Mouse (Mus musculus): ENCODE results near the gene Usp15. TPM values are rescaled to one million over a fixed set of nuclear protein-coding genes. Genes with fewer than 3 reads are reported as not detected.
A peak's percentile ranks its signal among the peaks of the same experiment; 100 is the strongest.
"Not testable (repeated sequence)": the region's sequence is repeated elsewhere in the genome, so short reads cannot be mapped to it uniquely, and the experiment has no call there.

Usp15 gene
- 175 and 182 TPM in 2 replicates for polyA plus RNA-seq (2011; ENCODE audit: insufficient read depth, insufficient read length, low read depth, missing spikeins)

- H3K27ac ChIP-seq (ENCODE audit: insufficient read depth, low read length): no peak within 1 kb of the TSS
- peaks cover 2% of the 10 kb centered on the region for H3K4me1 ChIP-seq (ENCODE audit: control insufficient read depth, insufficient read depth, low read length)
- peak; percentile 52 for TF ChIP-seq POLR2A (IDR thresholded peaks at IDR 0.05; ENCODE audit: insufficient read depth, low read length)
- TF ChIP-seq EP300 (IDR thresholded peaks at IDR 0.05; ENCODE audit: insufficient read depth, low read depth, low read length): no peak
- H3K9ac ChIP-seq (ENCODE audit: low read depth, poor library complexity, severe bottlenecking): peak within 1 kb of the TSS; percentile 97
- H3K9me3 ChIP-seq (replicated peaks; ENCODE audit: control insufficient read depth, insufficient read depth, low read length, poor library complexity, severe bottlenecking): no peaks in the 10 kb centered on the region
- H3K36me3 ChIP-seq (ENCODE audit: control insufficient read depth, insufficient read depth, low read length, poor library complexity, severe bottlenecking): no peaks in the 10 kb centered on the region
- peak within 1 kb of the TSS; percentile 89 for H3K4me3 ChIP-seq (ENCODE audit: low read depth, low read length)
- no peaks in the 10 kb centered on the region for H3K27me3 ChIP-seq (ENCODE audit: control insufficient read depth, insufficient read depth, low read length, poor library complexity, severe bottlenecking)
Measured at GRCm38 (mm10) chr10:123196835-123197559, at the start of gene Usp15. Usp15 (minus strand) TSS chr10:123196995.

- H3K9ac ChIP-seq (ENCODE audit: low read depth, poor library complexity, severe bottlenecking): no peak overlapping the region
Measured at GRCm38 (mm10) chr10:123229420-123229819, 32.6 kb upstream of the Usp15 start.

GRCm38 (mm10) chr10:123222785-123223184 lies 26.0 kb upstream of the Usp15 start:
- H3K27me3 ChIP-seq (ENCODE audit: control insufficient read depth, insufficient read depth, low read length, poor library complexity, severe bottlenecking): no peaks in the 10 kb centered on the region

More at GRCm38 (mm10) chr10:123229420-123229819, 32.6 kb upstream of the Usp15 start:
- H3K4me1 ChIP-seq (ENCODE audit: control insufficient read depth, insufficient read depth, low read length): no peaks in the 10 kb centered on the region
- H3K4me3 ChIP-seq (ENCODE audit: low read depth, low read length): no peak overlapping the region
- no peak overlapping the region for H3K27ac ChIP-seq (ENCODE audit: insufficient read depth, low read length)
- no peaks in the 10 kb centered on the region for H3K36me3 ChIP-seq (ENCODE audit: control insufficient read depth, insufficient read depth, low read length, poor library complexity, severe bottlenecking)
- H3K27me3 ChIP-seq (ENCODE audit: control insufficient read depth, insufficient read depth, low read length, poor library complexity, severe bottlenecking): no peaks in the 10 kb centered on the region; the same call in 1 of the 2 replicates
- no peaks in the 10 kb centered on the region for H3K9me3 ChIP-seq (replicated peaks; ENCODE audit: control insufficient read depth, insufficient read depth, low read length, poor library complexity, severe bottlenecking)
- TF ChIP-seq POLR2A (IDR thresholded peaks at IDR 0.05; ENCODE audit: insufficient read depth, low read length) (no peak), CTCF (IDR thresholded peaks at IDR 0.05; ENCODE audit: low read depth, low read length) (no peak)

GRCm38 (mm10) chr10:123209517-123209916 lies 12.7 kb upstream of the Usp15 start:
- Histone ChIP-seq H3K9ac (ENCODE audit: low read depth, poor library complexity, severe bottlenecking) (no peak overlapping the region), H3K4me3 (ENCODE audit: low read depth, low read length) (no peak overlapping the region), H3K27ac (ENCODE audit: insufficient read depth, low read length) (no peak overlapping the region), H3K27me3 (ENCODE audit: control insufficient read depth, insufficient read depth, low read length, poor library complexity, severe bottlenecking) (no peaks in the 10 kb centered on the region), H3K4me1 (ENCODE audit: control insufficient read depth, insufficient read depth, low read length) (no peaks in the 10 kb centered on the region), H3K9me3 (replicated peaks; ENCODE audit: control insufficient read depth, insufficient read depth, low read length, poor library complexity, severe bottlenecking) (no peaks in the 10 kb centered on the region), H3K36me3 (ENCODE audit: control insufficient read depth, insufficient read depth, low read length, poor library complexity, severe bottlenecking) (no peaks in the 10 kb centered on the region)
- TF ChIP-seq CTCF (IDR thresholded peaks at IDR 0.05; ENCODE audit: low read depth, low read length) (no peak), EP300 (IDR thresholded peaks at IDR 0.05; ENCODE audit: insufficient read depth, low read depth, low read length) (no peak), POLR2A (IDR thresholded peaks at IDR 0.05; ENCODE audit: insufficient read depth, low read length) (no peak)

More at GRCm38 (mm10) chr10:123222785-123223184, 26.0 kb upstream of the Usp15 start:
- Histone ChIP-seq H3K27ac (ENCODE audit: insufficient read depth, low read length) (no peak overlapping the region), H3K9me3 (replicated peaks; ENCODE audit: control insufficient read depth, insufficient read depth, low read length, poor library complexity, severe bottlenecking) (no peaks in the 10 kb centered on the region), H3K36me3 (ENCODE audit: control insufficient read depth, insufficient read depth, low read length, poor library complexity, severe bottlenecking) (no peaks in the 10 kb centered on the region), H3K9ac (ENCODE audit: low read depth, poor library complexity, severe bottlenecking) (no peak overlapping the region), H3K4me3 (ENCODE audit: low read depth, low read length) (no peak overlapping the region), H3K4me1 (ENCODE audit: control insufficient read depth, insufficient read depth, low read length) (no peaks in the 10 kb centered on the region)
- TF ChIP-seq POLR2A (IDR thresholded peaks at IDR 0.05; ENCODE audit: insufficient read depth, low read length): no peak
- no peak for TF ChIP-seq EP300 (IDR thresholded peaks at IDR 0.05; ENCODE audit: insufficient read depth, low read depth, low read length)
- TF ChIP-seq CTCF (IDR thresholded peaks at IDR 0.05; ENCODE audit: low read depth, low read length): no peak

GRCm38 (mm10) chr10:123208336-123208735 lies 11.5 kb upstream of the Usp15 start:
- H3K4me3 ChIP-seq (ENCODE audit: low read depth, low read length): no peak overlapping the region
- no peaks in the 10 kb centered on the region for H3K27me3 ChIP-seq (ENCODE audit: control insufficient read depth, insufficient read depth, low read length, poor library complexity, severe bottlenecking)
- no peak for TF ChIP-seq CTCF (IDR thresholded peaks at IDR 0.05; ENCODE audit: low read depth, low read length)
- no peak for TF ChIP-seq POLR2A (IDR thresholded peaks at IDR 0.05; ENCODE audit: insufficient read depth, low read length)
- TF ChIP-seq EP300 (IDR thresholded peaks at IDR 0.05; ENCODE audit: insufficient read depth, low read depth, low read length): no peak
- H3K9ac ChIP-seq (ENCODE audit: low read depth, poor library complexity, severe bottlenecking): no peak overlapping the region
- H3K9me3 ChIP-seq (replicated peaks; ENCODE audit: control insufficient read depth, insufficient read depth, low read length, poor library complexity, severe bottlenecking): no peaks in the 10 kb centered on the region
- H3K27ac ChIP-seq (ENCODE audit: insufficient read depth, low read length): no peak overlapping the region
- H3K4me1 ChIP-seq (ENCODE audit: control insufficient read depth, insufficient read depth, low read length): no peaks in the 10 kb centered on the region
- H3K36me3 ChIP-seq (ENCODE audit: control insufficient read depth, insufficient read depth, low read length, poor library complexity, severe bottlenecking): no peaks in the 10 kb centered on the region

GRCm38 (mm10) chr10:123206074-123206473 lies 9.3 kb upstream of the Usp15 start:
- no peak overlapping the region for H3K4me3 ChIP-seq (ENCODE audit: low read depth, low read length)
- TF ChIP-seq CTCF (IDR thresholded peaks at IDR 0.05; ENCODE audit: low read depth, low read length) (no peak), EP300 (IDR thresholded peaks at IDR 0.05; ENCODE audit: insufficient read depth, low read depth, low read length) (no peak)
- no peak overlapping the region for H3K9ac ChIP-seq (ENCODE audit: low read depth, poor library complexity, severe bottlenecking)
- H3K9me3 ChIP-seq (replicated peaks; ENCODE audit: control insufficient read depth, insufficient read depth, low read length, poor library complexity, severe bottlenecking): no peaks in the 10 kb centered on the region
- H3K27ac ChIP-seq (ENCODE audit: insufficient read depth, low read length): no peak overlapping the region
- no peaks in the 10 kb centered on the region for H3K27me3 ChIP-seq (ENCODE audit: control insufficient read depth, insufficient read depth, low read length, poor library complexity, severe bottlenecking)
- no peaks in the 10 kb centered on the region for H3K36me3 ChIP-seq (ENCODE audit: control insufficient read depth, insufficient read depth, low read length, poor library complexity, severe bottlenecking)
- no peaks in the 10 kb centered on the region for H3K4me1 ChIP-seq (ENCODE audit: control insufficient read depth, insufficient read depth, low read length)

GRCm38 (mm10) chr10:123205364-123205763 lies 8.6 kb upstream of the Usp15 start:
- not testable (repeated sequence) for H3K36me3 ChIP-seq (ENCODE audit: control insufficient read depth, insufficient read depth, low read length, poor library complexity, severe bottlenecking); H3K4me1 ChIP-seq (ENCODE audit: control insufficient read depth, insufficient read depth, low read length); H3K9ac ChIP-seq (ENCODE audit: low read depth, poor library complexity, severe bottlenecking); H3K27ac ChIP-seq (ENCODE audit: insufficient read depth, low read length); H3K9me3 ChIP-seq (replicated peaks; ENCODE audit: control insufficient read depth, insufficient read depth, low read length, poor library complexity, severe bottlenecking); H3K27me3 ChIP-seq (ENCODE audit: control insufficient read depth, insufficient read depth, low read length, poor library complexity, severe bottlenecking); H3K4me3 ChIP-seq (ENCODE audit: low read depth, low read length)

Measured in ES-Bruce4 (cell line).